Mouse (Mus musculus) lung, postnatal 0 days (tissue): ENCODE data around the gene Mcm3ap.

Source experiments
- CTCF ChIP-seq: IDR thresholded peaks from 2 replicates; pipeline ENCODE4 v1.5.1; 2016; ENCODE audit warnings: antibody characterized with exemption, mild to moderate bottlenecking
- EP300 ChIP-seq: IDR thresholded peaks from 2 replicates; pipeline ENCODE4 v1.6.1; 2016; ENCODE audit warnings: antibody characterized with exemption, mild to moderate bottlenecking, control low read depth

- TF ChIP-seq CTCF (no peak), EP300 (peak; percentile 88)
Measured at GRCm38 (mm10) chr10:76439107-76439890, 29.4 kb upstream of the Mcm3ap start.
